Mouse (Mus musculus) ovary, postnatal 14 days (tissue): ENCODE results near the gene Hoxa1.

Source experiments
- DNase-seq: peaks from one replicate; pipeline ENCODE4 v3.0.0; 2022; ENCODE audit warnings: low spot score

Gene Hoxa1

DNA sequence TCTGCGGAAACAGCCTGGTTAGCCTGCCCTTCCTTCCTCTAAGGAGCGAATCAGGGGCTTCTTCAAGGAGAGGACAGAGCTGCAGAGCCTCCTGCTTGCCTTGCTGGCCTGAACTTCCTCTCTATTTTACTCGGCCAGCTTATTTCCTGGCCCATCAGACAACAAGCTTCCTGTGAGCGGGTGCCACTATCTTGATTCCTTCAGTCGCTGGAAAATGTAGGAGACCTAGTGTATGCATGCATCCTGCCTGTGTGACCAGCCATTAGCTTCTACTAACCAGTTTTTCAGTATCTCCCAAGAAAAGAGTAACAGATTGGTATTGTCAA is 12.7 kb upstream of the Hoxa1 start:
- DNase-seq: no peak

DNA sequence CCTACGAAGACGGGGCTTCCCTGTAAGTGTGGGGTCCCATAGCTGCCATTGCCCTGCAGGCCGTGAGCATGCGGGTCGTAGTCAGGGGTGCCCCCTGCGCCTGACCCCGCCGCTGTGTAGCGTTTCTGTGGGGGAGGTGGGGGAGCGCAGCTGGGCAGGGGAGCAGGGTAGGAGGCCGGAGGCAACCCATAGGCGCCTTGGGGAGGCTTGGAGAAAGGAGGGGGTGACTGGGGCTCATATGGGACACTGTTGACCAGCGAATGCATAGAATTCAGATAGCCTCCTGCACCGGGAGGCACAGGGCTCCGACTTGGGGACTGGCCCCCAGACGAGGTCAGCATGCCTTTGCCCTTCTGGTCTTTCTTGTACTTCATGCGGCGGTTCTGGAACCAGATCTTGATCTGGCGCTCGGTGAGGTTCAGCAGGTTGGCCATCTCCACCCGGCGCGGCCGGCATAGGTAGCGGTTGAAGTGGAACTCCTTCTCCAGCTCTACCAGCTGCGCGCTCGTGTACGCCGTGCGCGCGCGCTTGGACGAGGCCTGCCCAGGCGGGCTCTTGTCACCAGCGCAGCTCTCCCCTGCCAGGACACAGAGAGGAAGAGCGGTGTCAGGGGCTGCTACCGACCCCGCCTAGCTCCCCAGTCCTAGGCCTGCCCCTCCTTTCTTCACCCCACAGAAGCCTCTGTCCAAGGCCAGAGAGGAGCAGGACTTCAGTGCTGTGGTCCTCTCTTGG is 12.2 kb upstream of the Hoxa1 start:
- no peak for DNase-seq

DNA sequence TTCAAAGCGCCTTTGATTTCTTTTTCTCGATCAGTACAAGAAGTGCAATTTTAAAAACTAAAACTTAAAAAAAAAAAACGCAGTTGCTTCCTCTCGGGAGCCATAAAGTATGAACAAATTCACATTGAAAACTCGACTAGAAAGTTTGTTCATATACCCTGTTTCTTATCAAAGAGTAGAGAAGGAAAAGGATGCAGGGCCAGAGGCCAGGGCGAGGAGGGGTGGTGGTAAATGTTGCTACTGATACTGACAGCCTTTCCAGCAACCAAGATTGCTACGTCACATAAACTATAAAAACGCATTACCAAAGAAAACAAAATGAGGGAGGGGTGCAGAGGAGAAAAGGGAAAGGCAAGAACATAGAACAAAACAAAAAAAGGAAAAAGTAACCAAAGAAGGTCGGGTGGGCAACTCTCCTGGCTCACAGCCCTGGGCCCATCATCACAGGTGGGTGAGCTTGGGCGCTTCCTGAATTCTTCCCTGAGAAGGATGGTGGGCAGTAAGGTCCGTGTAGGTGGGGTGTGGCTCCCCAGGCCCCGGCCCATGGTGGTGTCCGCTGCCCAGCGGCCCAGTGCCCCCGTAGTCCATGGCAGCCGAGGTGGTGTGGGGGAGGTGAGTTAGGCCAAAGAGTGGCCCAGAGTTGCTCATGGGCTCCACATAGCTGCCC is 11.5 kb upstream of the Hoxa1 start:
- no peak for DNase-seq

DNA sequence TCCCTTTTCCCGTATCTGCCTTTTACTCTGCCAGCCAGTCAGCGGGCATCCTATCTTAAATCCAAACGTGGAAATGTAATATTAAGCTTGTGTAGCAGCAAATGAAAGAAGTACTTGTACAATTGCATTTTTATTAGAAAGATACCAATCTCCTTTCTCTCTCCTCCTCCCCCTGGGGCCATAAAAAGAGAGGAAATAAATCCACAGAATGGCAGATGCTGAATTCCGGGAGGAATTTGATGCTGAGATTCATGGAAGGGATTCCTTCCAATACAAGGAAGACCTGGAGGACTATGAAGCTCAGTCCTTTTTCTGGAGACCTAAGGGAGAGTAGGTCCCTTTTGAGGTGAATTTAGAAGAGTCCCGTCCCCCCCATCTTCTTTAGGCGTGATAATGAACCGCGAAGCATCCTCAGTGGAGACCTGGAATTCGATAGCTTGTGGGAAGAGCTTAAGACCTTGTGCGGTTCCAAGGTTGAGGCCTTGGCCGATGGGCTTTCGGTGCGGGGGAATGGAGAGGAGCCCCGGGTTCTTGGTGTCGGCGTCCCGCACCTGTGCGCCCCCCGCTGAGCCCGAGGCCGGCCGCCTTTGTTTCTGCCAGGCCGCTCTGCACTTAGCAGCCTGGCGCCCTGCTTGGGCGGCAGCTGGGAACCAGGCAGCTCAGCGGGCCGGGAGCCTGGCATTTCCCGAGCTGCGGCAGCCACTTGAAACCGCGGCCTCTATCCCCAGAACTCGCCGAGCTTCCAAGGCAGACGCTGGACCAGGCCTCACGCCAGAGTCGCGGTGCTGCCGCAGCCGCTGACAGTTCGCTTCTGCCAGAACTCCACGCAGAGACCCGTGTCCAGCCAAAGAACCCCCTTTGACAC is 10.3 kb upstream of the Hoxa1 start:
- no peak for DNase-seq

DNA sequence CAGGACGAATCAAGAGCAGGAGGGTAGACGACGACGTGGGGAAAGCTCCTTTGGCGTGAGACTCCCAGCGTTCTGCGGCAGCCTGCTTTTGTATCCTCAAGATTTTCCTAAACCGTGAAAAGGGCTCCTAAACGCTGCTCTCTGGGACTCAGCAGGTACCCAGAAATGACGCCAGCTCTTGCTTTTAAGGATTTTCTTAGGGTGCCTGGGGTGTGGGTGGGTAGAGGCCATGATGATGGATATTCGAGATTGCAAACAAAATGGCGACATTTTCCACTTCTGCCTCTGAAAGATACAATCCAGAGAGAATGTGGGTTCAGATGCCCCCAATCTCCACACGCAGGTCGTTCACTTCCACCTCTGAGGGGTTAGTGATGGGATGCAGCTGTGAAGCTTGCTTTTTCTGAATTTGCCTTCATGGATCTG is 9.6 kb upstream of the Hoxa1 start:
- DNase-seq: no peak

DNA sequence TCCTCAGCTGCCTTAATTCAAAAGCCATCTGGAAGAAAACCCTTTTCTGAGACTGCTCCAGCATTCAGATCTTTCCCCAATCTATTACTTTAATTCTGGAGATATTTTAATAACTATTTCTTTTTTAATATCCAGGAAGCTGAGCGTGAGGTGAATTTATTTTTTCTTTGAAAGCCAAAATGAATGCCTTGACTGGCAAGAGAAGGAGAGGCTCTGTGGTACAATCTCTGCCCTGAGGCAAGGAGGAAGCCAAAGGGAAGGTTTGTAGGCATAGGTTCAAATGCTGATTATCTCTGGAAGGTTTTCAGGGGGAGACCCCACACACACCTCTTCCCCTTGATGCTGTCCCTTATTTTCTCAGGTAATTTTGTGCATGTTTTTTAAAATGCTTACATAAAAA is 9.1 kb upstream of the Hoxa1 start:
- no peak for DNase-seq

DNA sequence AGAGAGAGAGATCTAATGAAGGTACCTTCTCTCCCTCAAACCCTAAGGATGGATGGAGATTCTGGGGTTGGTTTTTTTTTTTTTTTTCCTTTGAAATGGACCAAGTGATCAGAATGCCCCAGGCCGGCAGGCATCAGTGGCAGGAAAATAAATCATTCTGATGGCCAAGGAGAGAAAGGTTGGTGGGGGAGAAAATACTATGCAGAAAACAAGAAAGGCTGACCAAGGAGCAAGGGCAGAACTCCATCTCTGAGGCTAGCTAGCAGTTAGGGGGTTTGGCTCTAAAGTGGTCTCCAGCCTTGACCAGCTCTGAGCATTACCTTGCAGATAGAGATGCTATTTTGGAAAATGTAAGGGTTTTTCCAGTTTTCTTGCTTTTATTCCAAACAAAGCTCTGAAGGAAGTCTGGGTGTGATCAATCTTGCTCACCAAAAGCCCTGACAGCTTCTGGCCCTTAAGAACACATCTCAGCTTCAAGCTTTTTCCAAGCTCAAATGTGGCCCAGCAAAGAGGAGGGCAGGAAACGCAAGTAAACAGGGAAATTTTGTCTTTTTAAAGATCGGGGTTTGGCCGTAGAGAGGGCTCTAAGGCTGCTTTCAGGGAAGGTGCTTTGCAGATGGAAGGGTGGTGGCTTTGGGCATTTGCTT is 8.4 kb upstream of the Hoxa1 start:
- no peak for DNase-seq

DNA sequence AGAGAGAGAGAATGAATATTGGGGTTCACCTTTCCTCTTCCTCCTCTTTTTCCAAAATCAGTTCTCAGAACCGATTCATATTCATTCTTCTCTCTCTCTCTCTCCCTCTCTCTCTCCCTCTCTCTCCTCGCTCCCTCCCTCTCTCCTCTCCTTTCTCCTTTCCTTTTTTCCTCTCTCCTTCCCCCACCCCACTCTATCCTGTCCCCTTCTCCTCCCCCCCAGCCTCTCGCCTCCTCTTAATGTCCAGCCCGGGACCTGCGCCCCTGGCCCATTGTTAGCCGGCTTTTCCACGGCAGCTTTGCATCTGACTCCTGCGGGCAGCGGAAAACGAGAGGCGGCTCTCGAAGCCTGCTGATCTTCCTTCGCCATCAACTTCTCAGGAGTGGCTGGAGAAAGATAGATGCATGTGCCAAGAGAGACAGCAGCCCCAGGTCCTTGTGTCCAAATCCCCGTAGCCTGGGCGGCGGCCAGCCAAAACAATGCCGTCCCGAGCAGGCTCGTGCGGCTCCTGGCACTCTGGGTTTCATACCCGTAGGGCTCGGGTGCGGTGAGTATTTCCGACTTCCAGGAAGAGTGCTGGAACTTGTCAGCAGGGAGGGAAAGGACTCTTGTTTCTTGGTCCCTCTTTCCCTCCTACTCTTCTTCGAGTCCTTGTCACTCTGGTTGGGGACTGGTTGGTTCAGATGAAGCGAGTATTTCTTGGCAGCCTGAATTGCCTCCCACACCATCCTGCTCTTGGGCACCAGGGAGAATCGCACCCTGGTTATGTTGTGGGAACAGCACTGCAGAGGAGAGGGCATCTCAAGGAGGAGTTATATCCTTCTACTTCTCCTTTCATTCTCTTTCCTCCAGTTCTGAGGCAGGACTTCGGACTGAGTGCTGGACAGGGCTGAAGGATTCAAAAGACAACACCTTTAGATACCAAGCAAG is 7.6 kb upstream of the Hoxa1 start:
- DNase-seq: no peak

DNA sequence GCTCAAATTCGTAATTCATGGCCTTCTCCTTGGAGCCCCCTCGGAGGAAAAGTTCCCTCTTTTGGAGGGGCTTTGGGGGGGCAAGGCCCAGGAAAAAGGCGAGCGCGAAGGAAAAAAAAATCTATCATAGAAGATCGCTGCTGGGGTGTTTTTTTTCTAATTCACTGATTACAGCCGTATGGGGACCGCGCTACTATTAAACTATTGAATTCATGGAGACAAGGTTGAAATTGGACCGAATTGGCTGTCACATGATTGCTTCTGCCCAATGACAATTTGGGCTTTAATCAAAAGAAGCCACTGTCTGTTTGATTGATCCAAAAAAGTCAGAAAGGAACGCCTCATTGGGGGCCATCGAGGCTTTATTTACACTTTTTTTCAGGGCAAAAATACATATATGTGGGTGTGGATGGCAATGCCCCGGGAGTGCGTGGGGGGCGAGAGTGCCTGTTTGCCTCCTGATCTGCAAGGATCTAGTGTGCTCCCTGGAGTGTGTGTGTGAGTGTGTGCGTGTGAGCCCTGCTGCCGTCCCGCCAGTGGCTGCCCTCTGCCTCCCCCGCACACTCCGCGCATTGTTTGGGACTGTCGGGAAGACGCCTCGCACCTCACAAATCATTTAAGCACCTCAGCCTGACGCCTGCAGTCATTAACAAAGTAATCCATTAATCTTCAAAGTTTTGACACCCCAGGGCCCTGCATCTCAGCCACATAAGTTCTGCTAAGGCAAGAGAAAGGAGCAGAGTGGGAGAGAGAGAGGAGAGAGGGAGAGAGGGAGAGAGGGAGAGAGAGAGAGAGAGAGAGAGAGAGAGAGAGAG is 6.7 kb upstream of the Hoxa1 start, which contains the start of gene Hoxa2:
Gene Hoxa2, minus strand, starts transcription at position 206 of the 815 bp plus-strand sequence.
- DNase-seq: no peak

DNA sequence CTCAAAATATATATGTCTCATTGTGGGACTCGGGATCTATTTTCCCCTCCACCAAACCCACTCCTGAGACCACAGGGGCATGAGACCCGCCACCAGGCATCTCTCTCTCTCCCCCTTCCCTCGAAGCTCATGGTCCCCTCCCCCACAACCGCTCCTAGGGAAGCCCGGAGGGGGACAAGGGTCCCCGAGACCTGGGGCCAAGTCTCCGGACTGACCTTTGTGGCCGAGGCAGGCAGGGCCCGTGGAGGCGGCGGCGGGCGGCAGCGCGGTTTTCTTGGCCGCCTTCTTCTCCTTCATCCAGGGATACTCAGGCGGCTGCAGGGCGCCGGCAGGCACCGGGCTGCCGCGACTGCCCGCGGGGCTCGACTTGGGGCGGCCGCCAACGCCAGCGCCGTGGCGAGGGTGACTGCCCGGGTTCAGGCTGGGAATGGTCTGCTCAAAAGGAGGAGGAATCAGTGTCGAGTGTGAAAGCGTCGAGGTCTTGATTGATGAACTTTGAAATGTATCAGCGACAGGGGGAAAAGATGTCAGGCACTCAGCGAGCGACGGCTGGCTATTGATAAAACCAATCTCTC is 6.0 kb upstream of the Hoxa1 start:
- no peak for DNase-seq

DNA sequence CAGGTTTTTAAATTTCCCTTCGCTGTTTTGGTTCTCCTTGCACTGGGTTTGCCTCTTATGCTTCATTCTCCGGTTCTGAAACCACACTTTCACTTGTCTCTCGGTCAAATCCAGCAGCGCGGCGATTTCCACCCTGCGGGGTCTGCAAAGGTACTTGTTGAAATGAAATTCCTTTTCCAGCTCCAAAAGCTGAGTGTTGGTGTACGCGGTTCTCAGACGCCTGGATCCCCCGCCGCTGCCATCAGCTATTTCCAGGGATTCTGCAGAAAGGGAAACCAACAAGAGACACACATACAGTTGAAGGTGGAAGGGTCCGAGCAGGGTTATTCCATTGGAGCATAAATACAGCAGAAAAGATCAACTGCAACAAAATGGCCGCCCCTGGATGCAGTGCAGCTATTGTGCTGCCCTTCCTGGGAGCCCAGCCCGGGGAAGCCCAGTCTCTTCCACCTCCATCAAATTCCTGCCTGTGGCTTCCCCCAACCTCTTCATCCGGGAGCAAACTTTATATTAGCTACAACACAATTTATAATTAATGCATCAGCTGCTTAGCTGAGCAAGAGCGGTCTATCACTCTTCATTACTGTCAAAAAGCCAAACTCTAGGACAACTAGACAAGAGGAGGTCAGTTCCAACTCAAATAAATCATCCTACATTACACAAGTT is 5.4 kb upstream of the Hoxa1 start:
- DNase-seq: no peak

DNA sequence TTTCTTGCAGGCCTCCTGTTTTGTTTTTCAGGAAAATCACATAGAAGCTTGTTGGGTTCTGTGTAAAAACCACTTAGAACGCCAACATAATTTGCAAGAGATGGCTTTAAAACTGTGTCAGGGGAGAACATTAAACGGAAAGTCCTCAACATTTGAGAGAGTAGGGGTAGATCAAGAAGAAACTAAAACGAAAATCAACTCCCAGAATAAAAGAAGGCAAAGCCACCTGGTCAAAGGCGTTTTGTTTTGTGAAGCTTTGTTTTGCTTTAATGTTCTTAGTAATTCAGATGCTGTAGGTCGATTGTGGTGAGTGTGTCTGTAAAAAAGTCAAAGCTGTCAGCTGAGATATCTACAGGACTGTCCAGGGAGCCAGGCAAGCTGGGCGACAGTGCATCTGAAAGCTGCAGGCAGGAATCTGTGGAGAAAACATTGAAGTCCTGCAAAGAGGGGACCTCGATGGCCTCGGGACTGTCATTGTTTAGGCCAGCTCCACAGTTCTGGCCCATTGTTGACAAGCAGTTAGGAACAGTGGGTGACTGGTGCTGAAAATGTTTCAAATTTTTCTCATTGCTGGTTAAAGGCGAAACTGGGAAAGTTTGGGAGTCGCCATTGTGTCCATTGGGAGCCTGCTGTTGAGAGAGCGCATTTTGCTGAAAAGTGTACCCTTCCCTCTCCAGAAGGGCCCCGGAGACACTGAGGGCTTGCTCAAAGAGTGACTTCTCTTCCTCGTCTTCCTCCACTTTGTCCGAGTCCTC is 4.7 kb upstream of the Hoxa1 start:
- no peak for DNase-seq

DNA sequence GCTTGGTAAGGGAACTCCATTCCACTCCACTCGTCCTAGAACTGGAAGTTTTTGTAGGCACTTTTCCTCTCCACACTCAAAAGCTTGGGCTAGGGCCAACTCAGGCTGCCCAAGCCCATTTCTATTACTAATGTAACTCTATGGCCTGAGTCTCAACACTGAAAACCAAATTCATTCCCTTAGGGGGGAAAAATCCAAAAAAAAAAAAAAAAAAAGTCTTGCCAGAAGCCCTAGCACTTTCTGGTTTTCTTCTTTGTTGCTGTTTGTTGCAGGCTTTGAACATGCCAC is 3.9 kb upstream of the Hoxa1 start:
- DNase-seq: no peak

DNA sequence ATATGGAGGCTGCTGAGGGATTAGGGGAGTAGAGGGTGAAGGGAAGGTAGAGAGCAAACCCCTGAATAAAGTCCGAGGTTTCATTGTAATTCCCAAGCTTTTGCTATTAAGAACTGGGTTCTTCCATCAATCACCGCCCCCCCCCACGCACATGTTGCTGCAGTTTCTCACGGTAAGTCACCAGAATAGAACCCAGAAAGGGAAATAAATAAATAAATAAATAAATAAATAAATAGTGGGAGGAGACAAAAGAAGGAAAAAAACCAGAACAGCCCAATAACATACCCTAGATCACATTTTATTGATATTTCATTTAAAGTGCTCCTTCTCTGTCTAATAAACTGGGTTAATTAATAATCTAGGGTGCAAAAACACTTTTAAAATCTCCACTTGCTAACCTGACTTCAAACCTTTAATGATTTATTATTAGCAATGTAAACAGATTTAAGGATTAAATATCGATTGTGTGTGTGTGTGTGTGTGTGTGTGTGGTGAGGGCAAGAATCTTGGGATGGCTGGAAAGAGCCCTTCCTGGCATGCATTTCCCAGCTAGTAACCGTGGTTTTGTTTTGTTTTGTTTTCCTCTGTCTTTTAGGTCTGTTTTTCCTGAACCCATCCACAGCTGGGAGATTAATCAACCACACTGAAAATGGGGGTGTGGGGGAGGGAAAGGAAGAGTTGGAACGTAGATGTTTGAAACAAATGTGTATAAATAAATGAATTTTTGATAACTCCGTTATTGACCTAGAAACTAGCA is 3.4 kb upstream of the Hoxa1 start:
- no peak for DNase-seq

DNA sequence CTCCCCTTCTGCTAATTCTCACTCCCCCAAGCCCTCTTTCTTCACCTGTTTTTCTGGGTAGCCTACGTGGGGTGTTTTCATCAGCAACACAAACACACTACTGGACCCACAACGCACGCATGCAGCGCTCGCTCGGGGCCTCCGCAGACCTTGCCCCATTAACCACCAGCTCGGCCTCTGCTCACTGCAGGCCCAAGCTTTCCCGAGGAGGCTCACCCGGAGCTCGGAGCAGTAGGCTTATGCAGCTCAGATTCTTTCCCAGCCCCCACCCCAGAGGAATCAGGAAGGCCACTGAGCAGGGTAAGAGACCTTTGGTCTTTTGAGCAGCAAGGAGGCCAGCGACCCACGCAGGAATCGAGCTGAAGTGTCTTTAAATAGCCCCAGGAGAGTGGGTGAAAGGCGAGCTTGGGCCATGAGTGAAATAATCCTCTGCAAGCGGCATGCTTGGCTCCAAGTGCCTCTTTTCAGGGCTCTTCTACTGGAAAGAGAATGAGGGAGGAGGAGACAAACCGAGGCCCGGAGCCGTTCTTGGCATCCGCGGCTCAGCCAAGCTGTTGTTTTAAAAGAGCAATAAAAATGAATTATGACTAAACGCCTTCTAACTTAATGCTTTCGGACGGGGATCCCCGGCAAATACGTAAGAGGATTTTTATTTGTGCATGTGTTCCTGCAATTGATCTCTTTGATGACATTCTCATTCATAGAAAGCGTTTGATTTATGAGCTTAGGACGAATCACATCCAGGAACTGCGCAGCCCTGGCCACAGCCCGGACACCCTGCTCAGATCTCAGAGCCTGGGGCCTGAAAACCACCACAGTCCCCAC is 2.6 kb upstream of the Hoxa1 start:
- DNase-seq: no peak

DNA sequence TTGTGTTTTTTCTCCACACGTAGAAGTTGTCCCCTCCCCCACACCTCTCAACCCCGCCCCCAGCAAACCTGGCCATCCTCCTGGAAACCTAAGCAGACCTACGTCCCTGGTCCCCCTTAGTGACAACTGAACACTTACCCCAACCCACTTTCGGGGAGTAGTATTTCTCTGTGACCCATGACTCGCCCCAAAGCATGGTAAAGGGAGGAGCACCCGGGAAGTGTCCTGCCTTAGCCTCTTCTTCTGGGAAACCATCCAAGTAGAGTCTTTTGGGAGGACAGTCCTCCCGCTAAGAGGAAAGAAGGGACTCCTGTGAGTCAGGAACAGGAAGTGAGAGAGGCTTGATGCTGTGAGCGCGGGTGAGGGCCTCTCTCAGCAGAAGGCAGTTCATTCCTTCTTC is 1.9 kb upstream of the Hoxa1 start:
- DNase-seq: no peak

DNA sequence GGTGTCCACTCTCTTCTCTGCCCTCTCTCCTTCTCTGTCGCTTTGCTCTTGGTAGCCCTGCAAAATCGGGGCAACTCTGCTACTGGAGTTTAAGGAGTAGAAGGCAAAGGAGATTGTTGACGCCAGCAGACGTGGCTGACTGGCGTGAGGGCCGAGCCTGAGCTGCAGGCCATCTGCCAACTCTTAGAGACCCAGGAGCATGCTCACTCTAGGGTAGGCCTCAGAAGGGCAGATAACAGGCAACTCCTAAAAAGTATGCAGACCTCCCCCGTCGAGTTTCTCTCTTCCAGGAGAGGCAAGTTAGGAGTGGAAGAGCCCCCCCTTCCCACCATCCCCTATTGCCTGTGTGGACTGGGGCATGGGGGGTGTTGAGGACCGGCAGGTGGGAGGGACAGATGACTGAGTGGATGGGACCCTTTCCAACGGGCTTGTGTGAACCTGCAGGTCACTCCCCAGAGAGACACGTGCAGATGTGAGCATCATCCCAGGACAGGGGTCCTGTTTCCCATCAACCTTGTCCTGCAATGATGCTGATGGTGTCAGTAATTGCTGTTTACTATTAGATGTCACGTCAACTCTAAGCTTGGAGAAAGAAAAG is 1.1 kb upstream of the Hoxa1 start:
- no peak for DNase-seq
